Mouse (Mus musculus) adrenal gland, adult 10 weeks (tissue): ENCODE measurements around the gene Olfr223. TPM values are rescaled to one million over a fixed set of nuclear protein-coding genes. Genes with fewer than 3 reads are reported as not detected.

Experiments
- polyA plus RNA-seq: library from polyadenylated mRNA; stranded (reverse); fragments of 350-450 nt; fragmentation: Illumina TruSeq; extraction: RNeasy Lipid Tissue Mini Kit (QIAGEN cat#74804); gene quantifications from one replicate; pipeline ENCODE4 v1.2.3, GENCODE M21; 2014; ENCODE audit warnings: low read depth, low replicate concordance

The Olfr223 gene
- not detected for polyA plus RNA-seq

DNA sequence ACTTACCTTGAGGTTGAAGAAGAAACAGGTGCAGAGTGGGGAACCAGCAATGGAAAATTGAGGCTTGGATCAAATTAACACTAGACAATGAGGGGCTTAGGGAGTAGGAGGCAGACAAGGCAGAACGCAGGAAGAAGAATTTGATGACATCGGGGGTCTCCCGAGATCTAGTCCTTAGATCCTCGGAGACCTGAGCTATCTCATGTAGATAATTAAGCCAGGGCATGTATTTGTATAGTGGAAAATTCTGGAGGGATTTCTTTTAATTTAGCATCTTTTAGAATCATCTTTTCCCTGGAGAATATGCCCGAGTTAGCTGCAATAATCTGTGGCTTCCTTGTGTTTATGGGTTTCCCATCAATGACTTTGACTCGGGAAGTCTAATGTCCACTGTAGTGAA, at the start of gene Olfr223:
TSS of gene Olfr223 (minus strand) at position 101 of the 400 bp plus-strand sequence.

GRCm38 (mm10) chr11:59576135-59576534, 17.0 kb downstream of the Olfr223 start, which contains the start of gene Olfr222:
Gene Olfr222 (minus strand): TSS chr11:59576235.

DNA sequence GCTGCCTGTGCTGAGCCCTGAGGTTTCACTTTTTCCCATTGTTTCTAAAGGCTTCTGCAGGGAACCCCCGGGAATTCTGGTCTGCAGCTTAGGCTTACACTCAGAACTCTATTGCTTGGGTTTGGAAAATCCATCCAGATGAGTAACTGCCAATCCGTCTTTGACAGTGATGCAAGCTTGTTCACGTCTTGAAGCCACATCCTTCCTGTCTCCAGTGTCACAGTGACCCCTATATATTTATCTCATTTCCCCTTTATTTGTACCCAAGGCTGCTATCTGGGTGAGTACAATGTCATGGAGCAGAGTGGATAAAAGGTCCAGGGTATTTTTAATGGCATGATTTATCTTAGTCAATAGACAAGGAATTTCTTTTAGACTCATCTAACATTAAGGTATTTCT, 51.8 kb downstream of the Olfr223 start, which contains the start of gene Nlrp3:
TSS of gene Nlrp3 (plus strand) at position 245 of the 400 bp plus-strand sequence.

Other genes with a start within 250 kb of the Olfr223 start
- gene Prss38, start 217.6 kb downstream of the Olfr223 start, polyA plus RNA-seq, result not detected
- gene Jmjd4, start 143.2 kb downstream of the Olfr223 start, polyA plus RNA-seq, result 11.6 TPM
- gene Snap47, start 142.1 kb downstream of the Olfr223 start, polyA plus RNA-seq, result 56.9 TPM
- gene Zfp867, start 120.8 kb downstream of the Olfr223 start, polyA plus RNA-seq, result 11.1 TPM
- gene Zkscan17, start 66.5 kb downstream of the Olfr223 start, polyA plus RNA-seq, result 2.8 TPM
- 0.17 TPM for gene Nlrp3, start 51.7 kb downstream of the Olfr223 start, polyA plus RNA-seq
- gene Olfr222, start 17.1 kb downstream of the Olfr223 start, polyA plus RNA-seq, result not detected
- gene Mprip, start 68.0 kb upstream of the Olfr223 start, polyA plus RNA-seq, result 25.6 TPM
- 0.58 TPM for gene Pld6, start 194.4 kb upstream of the Olfr223 start, polyA plus RNA-seq
- 5.9 TPM for gene Flcn, start 216.7 kb upstream of the Olfr223 start, polyA plus RNA-seq
- gene Nt5m, start 246.2 kb upstream of the Olfr223 start, polyA plus RNA-seq, result 5.9 TPM
- 256 TPM for gene Cops3, start 246.5 kb upstream of the Olfr223 start, polyA plus RNA-seq